Mouse (Mus musculus) ES-E14 (cell line): ENCODE measurements around the gene Nmi. TPM values are rescaled to one million over a fixed set of nuclear protein-coding genes. Genes with fewer than 3 reads are reported as not detected.
"Not testable (repeated sequence)": the region's sequence is repeated elsewhere in the genome, so short reads cannot be mapped to it uniquely, and the experiment has no call there.

Experiments
- DNase-seq: peaks from one replicate; pipeline ENCODE4 v3.0.0-alpha.2; 2013; ENCODE audit warnings: low read depth, low spot score
- H3K27ac ChIP-seq: 2 replicates; pipeline ENCODE4 v1.5.1; 2012; ENCODE audit warnings: low read depth, mild to moderate bottlenecking, low read length, moderate library complexity, mixed read lengths; ENCODE audit not compliant: poor library complexity, insufficient read depth, severe bottlenecking
- H3K36me3 ChIP-seq: 2 replicates; pipeline ENCODE4 v1.6.1; 2012; ENCODE audit warnings: mild to moderate bottlenecking, low read length, moderate library complexity, mixed read lengths; ENCODE audit not compliant: control insufficient read depth, poor library complexity, insufficient read depth, severe bottlenecking
- H3K4me1 ChIP-seq, 2 experiments: fragments of 150-350 bp in 1 of 2; sonication (generic) in 1 of 2; 2 replicates each; pipeline ENCODE4 v1.6.1; 2012; ENCODE audit warnings: low read length in 2 of 2, mild to moderate bottlenecking in 1 of 2, mixed read lengths in 1 of 2; ENCODE audit not compliant: control insufficient read depth in 2 of 2, insufficient read depth in 2 of 2, poor library complexity in 1 of 2
- H3K4me3 ChIP-seq, 2 experiments: fragments of 150-350 bp in 1 of 2; sonication (generic) in 1 of 2; 2 replicates each; pipeline ENCODE4 v1.5.1; 2012; ENCODE audit warnings: low read length in 2 of 2, low read depth in 1 of 2, mild to moderate bottlenecking in 1 of 2, mixed read lengths in 1 of 2; ENCODE audit not compliant: insufficient read depth in 1 of 2, poor library complexity in 1 of 2, severe bottlenecking in 1 of 2
- H3K9ac ChIP-seq: 2 replicates; pipeline ENCODE4 v1.6.1; 2012; ENCODE audit warnings: low read depth, mild to moderate bottlenecking, low read length, mixed read lengths; ENCODE audit not compliant: poor library complexity, insufficient read depth, severe bottlenecking
- H3K9me3 ChIP-seq: fragments of 150-350 bp; sonication (generic); 2 replicates; pipeline ENCODE4 v1.6.1; 2012; ENCODE audit warnings: low read depth, mild to moderate bottlenecking, low read length; ENCODE audit not compliant: control insufficient read depth, insufficient read depth
- CHD2 ChIP-seq: IDR thresholded peaks from 2 replicates; pipeline ENCODE4 v1.6.1; 2014; ENCODE audit warnings: mild to moderate bottlenecking, low read depth, low read length, inconsistent platforms
- HCFC1 ChIP-seq: IDR thresholded peaks from 2 replicates; pipeline ENCODE4 v1.6.1; 2012; ENCODE audit warnings: low read length, inconsistent platforms, borderline replicate concordance; ENCODE audit not compliant: insufficient read depth
- MAFK ChIP-seq: IDR thresholded peaks from 2 replicates; pipeline ENCODE4 v1.6.1; 2014; ENCODE audit warnings: mild to moderate bottlenecking, low read depth, low read length, inconsistent platforms; ENCODE audit not compliant: insufficient read depth
- ZC3H11A ChIP-seq: IDR thresholded peaks from 2 replicates; pipeline ENCODE4 v1.6.1; 2012; ENCODE audit warnings: low read depth, mild to moderate bottlenecking, inconsistent platforms, low read length, borderline replicate concordance
- ZNF384 ChIP-seq: IDR thresholded peaks from 2 replicates; pipeline ENCODE4 v1.6.1; 2012; ENCODE audit warnings: low read depth, low read length, inconsistent platforms
- in situ Hi-C, 2 experiments: fragments of 600-800 bp; cut with MboI; formaldehyde crosslinking; loops; one replicate each; pipeline ENCODE4 v1.15.1; 2025; ENCODE audit warnings: low sequenced_read_pairs in 2 of 2, inconsistent platforms in 1 of 2; ENCODE audit not compliant: unreplicated experiment in 2 of 2
- total RNA-seq: library from RNA; depleted of rRNA; stranded (reverse); fragments of 300-350 nt; gene quantifications from 2 replicates; pipeline ENCODE4 v1.2.3, GENCODE M21; 2012; rRNA removed

The Nmi gene
- total RNA-seq = 1.0 and 1.7 TPM in 2 replicates

DNA sequence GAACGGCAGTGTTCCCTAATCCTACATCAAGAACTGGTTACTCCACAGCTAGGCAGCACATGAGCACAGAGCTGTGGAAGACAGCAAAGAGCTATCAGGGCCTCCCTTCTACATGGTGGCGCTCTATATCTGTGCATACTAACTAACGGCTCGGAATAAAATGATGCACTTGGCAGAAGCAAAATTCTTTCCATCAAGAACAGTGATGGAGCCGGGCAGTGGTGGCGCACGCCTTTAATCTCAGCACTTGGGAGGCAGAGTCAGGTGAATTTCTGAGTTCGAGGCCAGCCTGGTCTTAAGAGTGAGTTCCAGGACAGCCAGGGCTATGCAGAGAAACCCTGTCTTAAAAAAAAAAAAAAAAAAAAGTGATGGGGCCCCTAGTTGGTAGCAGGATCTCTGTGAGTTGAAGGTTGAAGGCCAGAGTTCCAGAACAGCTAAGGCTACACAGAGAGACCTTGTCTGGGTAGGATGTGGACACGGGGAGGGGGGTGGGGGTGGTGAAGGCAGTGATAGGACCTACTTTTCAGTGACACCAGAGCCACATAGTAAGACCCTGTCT is at the start of gene Nmi:
TSS of gene Nmi (minus strand) at position 85 of the 559 bp plus-strand sequence.
- DNase-seq = no peak
- peak within 1 kb of the TSS; percentile 32 to 49 for H3K4me3 ChIP-seq
- H3K36me3 ChIP-seq = no peaks in the 10 kb centered on the region
- in situ Hi-C loops = no loop called here
- TF ChIP-seq HCFC1 (no peak), ZC3H11A (no peak), ZNF384 (no peak), CHD2 (no peak), MAFK (no peak)
- H3K27ac ChIP-seq = no peak within 1 kb of the TSS
- no peaks in the 10 kb centered on the region for H3K9me3 ChIP-seq
- H3K4me1 ChIP-seq = no peaks in the 10 kb centered on the region
- H3K9ac ChIP-seq = peak within 1 kb of the TSS; percentile 43

DNA sequence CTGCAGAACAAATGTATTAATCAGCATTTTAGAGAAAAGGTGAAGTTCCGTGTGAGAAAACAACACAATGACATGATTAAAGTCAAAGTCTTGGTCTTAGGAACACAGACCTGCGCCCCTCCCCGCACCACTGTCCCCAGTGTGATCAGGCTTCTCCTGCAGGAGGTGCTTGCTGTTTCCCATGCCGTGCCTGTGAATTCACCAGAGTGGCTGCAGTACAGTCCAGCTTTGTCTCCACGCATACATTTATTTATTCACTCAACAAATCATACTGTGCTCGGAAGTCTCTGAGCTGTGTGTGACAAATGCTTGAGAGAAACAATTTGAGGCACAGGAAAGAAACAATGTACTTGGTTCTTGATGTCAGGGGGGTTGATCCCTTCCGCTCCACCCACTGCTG is 43.1 kb upstream of the Nmi start:
- no peak for TF ChIP-seq ZC3H11A
- TF ChIP-seq ZNF384 = no peak
- no peak for TF ChIP-seq MAFK
- no peak for TF ChIP-seq CHD2
- no peak for TF ChIP-seq HCFC1
- DNase-seq = no peak
- Histone ChIP-seq H3K9ac (no peak overlapping the region), H3K36me3 (no peaks in the 10 kb centered on the region), H3K4me3 (no peak overlapping the region), H3K27ac (no peak overlapping the region), H3K9me3 (no peaks in the 10 kb centered on the region), H3K4me1 (peaks cover 0 to 3% of the 10 kb centered on the region in 2 experiments; a peak in 3 of 4 replicates)
- in situ Hi-C loops = no loop called here

DNA sequence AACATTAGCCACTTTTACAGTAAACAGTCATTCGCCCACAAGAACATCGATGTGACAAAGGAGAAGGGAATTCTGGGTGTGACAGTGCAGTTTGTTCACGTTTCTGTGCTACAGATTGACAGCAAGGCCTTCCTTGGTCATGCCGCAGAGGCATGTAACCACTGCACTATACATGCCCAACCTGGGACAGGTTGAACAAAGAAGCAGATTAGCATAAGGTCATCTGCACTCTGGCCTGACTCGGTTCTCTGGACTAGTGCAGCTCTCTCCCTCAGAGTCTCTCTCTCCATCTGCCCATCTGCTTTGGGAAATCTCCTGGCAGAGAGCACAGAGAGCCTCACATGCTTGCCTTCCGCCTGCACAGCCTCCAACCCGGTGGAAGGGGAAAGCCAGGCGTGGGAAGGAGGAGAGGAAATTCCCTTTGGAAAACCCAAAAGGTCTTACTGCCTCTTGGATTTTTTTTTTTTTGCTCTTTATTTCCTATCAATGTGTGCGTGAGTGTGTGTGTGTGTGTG is 40.1 kb upstream of the Nmi start:
- no peak overlapping the region for H3K27ac ChIP-seq
- in situ Hi-C loops = no loop called here
- no peak for DNase-seq
- H3K36me3 ChIP-seq = no peaks in the 10 kb centered on the region
- H3K9ac ChIP-seq = no peak overlapping the region
- H3K4me3 ChIP-seq = no peak overlapping the region
- no peaks in the 10 kb centered on the region for H3K9me3 ChIP-seq
- H3K4me1 ChIP-seq = peaks cover 0 to 3% of the 10 kb centered on the region in 2 experiments; a peak in 3 of 4 replicates
- no peak for TF ChIP-seq HCFC1
- no peak for TF ChIP-seq ZNF384
- no peak for TF ChIP-seq CHD2
- TF ChIP-seq MAFK = no peak
- TF ChIP-seq ZC3H11A = no peak

DNA sequence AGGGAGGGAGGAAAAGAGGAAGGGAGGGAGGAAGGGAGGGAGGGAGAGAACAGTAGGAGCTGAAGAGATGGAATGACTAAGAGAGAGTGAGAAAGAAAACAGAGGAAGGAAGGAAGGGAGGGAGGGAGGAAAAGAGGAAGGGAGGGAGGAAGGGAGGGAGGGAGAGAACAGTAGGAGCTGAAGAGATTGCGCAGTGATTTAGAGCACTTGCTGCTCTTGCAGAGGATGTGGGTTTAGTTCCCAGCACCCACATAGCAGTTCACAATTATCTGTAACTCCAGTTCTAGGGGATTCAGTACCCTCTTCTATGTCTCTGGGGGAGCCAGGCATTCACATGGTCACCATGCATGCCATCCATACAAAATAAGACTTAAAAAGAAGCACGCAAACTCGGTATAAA is 38.5 kb upstream of the Nmi start:
- H3K4me1 ChIP-seq, H3K27ac ChIP-seq, H3K36me3 ChIP-seq, DNase-seq, H3K9me3 ChIP-seq, H3K4me3 ChIP-seq, in situ Hi-C loops, H3K9ac ChIP-seq: not testable (repeated sequence)

DNA sequence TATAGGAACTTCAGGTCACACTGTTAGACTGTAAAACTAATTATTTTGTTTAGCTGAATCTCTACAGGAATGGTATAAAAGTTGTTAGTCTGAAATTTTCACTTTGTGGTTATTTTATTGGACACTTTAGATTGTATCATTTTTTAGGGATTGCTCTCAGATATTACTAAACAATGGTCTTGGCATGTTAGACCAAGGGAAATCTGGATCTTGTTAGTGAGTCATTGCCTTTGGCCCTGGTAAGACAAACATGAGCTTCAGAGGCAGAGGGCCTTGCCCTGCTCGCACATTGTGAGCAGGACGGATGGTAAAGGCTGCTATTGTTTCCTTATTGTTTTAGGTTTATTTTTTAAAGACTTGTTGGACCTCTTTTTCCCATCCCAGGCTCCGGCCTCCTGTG is 33.1 kb upstream of the Nmi start:
- Histone ChIP-seq H3K9me3 (no peaks in the 10 kb centered on the region), H3K4me1 (peaks cover 0 to 3% of the 10 kb centered on the region in 2 experiments; a peak in 2 of 4 replicates), H3K4me3 (no peak overlapping the region), H3K9ac (no peak overlapping the region), H3K36me3 (no peaks in the 10 kb centered on the region), H3K27ac (no peak overlapping the region)
- TF ChIP-seq ZC3H11A (no peak), HCFC1 (no peak), MAFK (no peak), ZNF384 (no peak), CHD2 (no peak)
- no peak for DNase-seq
- in situ Hi-C loops = no loop called here

DNA sequence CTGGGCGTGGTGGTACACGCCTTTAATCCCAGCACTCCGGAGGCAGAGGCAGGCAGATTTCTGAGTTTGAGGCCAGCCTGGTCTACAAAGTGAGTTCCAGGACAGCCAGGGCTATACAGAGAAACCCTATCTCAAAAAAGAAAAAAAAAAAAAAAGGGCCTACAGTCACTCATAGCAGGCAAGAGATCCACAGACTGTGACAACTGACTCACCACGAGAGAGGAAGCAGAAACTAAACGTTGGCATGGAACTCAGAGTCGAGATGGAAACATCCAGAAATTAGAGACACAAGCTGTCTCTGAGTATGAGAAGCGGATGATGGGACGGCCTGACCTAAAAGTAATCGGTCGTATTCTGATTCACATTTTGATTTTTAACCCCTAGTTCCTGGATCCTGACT is 29.0 kb upstream of the Nmi start:
- in situ Hi-C loops, H3K9ac ChIP-seq, H3K27ac ChIP-seq, H3K9me3 ChIP-seq, H3K36me3 ChIP-seq, H3K4me3 ChIP-seq, H3K4me1 ChIP-seq, DNase-seq: not testable (repeated sequence)
